In the genomic region with DNA sequence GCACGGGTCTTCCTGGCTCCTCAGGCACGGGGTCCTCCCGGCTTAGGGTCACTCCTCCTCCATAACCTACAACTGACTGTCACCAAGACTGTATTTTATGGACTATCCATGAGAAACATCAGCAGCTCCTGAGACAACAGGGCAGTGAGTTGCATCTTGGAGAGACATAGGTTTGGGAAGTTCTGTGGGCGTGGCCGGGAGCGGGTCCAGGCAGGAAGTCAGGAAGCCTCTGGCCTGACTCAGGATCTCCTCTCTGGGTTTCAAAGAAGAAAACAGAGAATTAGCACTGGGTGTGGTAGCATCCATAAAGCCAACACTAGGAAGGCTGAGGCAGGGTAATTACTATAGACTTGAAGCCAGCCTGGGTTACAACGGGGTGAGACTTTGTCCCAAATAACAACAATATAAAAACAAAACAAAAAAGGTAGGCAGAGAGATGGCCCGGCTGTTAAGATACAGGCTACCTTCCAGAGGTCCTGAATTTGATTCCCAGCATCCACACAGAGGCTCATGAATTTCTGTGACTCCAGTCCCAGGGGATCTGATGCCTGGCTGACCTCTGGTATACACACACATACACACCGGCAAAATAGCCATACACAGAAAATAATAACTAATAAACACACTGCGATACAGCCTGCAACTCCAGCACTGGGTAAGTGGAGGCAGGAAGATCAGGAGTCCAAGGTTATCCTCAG, we compare ENCODE assay signal across 7 mouse cellular contexts. TPM values are rescaled to one million over a fixed set of nuclear protein-coding genes. Genes with fewer than 3 reads are reported as not detected.
DNase-seq lines count a peak whose midpoint lies in the region; ATAC-seq and TF ChIP-seq lines count a peak whose summit lies in the region.

No protein-coding gene starts in this region.

- ATAC-seq in lung, embryonic 14.5 days (ENCODE audit: insufficient read depth), result 0 out of 2 replicates have a peak, but pooled peaks have one; percentile 10
- ATAC-seq in inflammation-experienced regulatory T-cells, adult 6 months, result no peak

- peak; percentile 88 for DNase-seq in MN1 (ENCODE audit: low spot score)
- DNase-seq in heart, postnatal 4 days, result peak; percentile 53
- peak; percentile 64 for DNase-seq in lung, embryonic 14.5 days
- DNase-seq in left cerebral cortex, adult 2 months (ENCODE audit: extremely low spot score in 1 of 2, low spot score in 2 of 2), result no peak
- no peak for DNase-seq in frontal cortex, adult 2 months (ENCODE audit: extremely low spot score in 1 of 2, low spot score in 1 of 2)

- TF ChIP-seq CTCF in lung, embryonic 14.5 days (IDR thresholded peaks at IDR 0.05; ENCODE audit: low read depth), result no peak
- TF ChIP-seq CTCF in left cerebral cortex, adult 2 months (IDR thresholded peaks at IDR 0.05), result no peak

- H3K27me3 ChIP-seq in lung, embryonic 14.5 days (ENCODE audit: insufficient read depth, low read length), result no peaks in the 10 kb centered on the region

- H3K9me3 ChIP-seq in lung, embryonic 14.5 days (ENCODE audit: low read depth, low read length), result peaks cover 3% of the 10 kb centered on the region; the same call in 1 of the 2 replicates

- H3K4me2 ChIP-seq in lung, embryonic 14.5 days, result no peak overlapping the region

- no peak overlapping the region for H3K9ac ChIP-seq in lung, embryonic 14.5 days

- no peaks in the 10 kb centered on the region for H3K36me3 ChIP-seq in lung, embryonic 14.5 days (ENCODE audit: insufficient read depth)

- intact Hi-C loops in left cerebral cortex, adult 2 months (cut with DNase I), result loop anchor here (5.0 kb wide), 1 partner anchor 73 kb away; no protein-coding TSS in a partner anchor

- peak overlapping the region; percentile 19; the same call in 1 of the 2 replicates for H3K4me3 ChIP-seq in brown adipose tissue, adult 24 weeks (ENCODE audit: insufficient read depth, low read depth, low read length)
- no peak overlapping the region for H3K4me3 ChIP-seq in lung, embryonic 14.5 days (ENCODE audit: low read depth, low read length)
- H3K4me3 ChIP-seq in left cerebral cortex, adult 2 months, result no peak overlapping the region

- WGBS in lung, embryonic 14.5 days, result 42% methylated on average over 10 of the region's 10 CpGs

- 0 out of 2 replicates have a peak, but pooled peaks cover 4% of the 10 kb centered on the region for H3K4me1 ChIP-seq in brown adipose tissue, adult 24 weeks (ENCODE audit: control insufficient read depth, insufficient read depth, insufficient read length, low read length)
- no peaks in the 10 kb centered on the region; the same call in 1 of the 2 replicates for H3K4me1 ChIP-seq in lung, embryonic 14.5 days (ENCODE audit: insufficient read depth)

- peak overlapping the region; percentile 61 for H3K27ac ChIP-seq in brown adipose tissue, adult 24 weeks (replicated peaks; ENCODE audit: low read depth, low read length)
- peak overlapping the region; percentile 26; the same call in 1 of the 2 replicates for H3K27ac ChIP-seq in lung, embryonic 14.5 days (ENCODE audit: low read depth)
- no peak overlapping the region for H3K27ac ChIP-seq in left cerebral cortex, adult 2 months

RNA-seq across cellular contexts. Expression of a gene that starts 21.5 kb away (rescaled TPM):
- polyA plus RNA-seq in brown adipose tissue, adult 24 weeks (2012; ENCODE audit: insufficient read depth, insufficient read length, missing spikeins), result 12.6 and 19.9 TPM in 2 replicates
- 100 to 1,000 TPM in 1 of 2 experiments, 10 to 100 TPM in 1; 92.4 to 108 TPM for total RNA-seq in heart, postnatal 4 days (2021)
- polyA plus RNA-seq in lung, embryonic 14.5 days (2014; fragmentation: Nextera tagmentation; extraction: Ambion mirVana), result 151 and 165 TPM in 2 replicates
- 10 to 100 TPM; 77.9 to 84.3 TPM for total RNA-seq in left cerebral cortex, adult 2 months (2021)
- 74.9 and 84.3 TPM in 2 replicates for polyA plus RNA-seq in frontal cortex, adult 2 months (2012; rRNA removed)
- polyA plus RNA-seq in inflammation-experienced regulatory T-cells, adult 6 months (2017; shearing (Covaris generic)), result 10 to 100 TPM; 46.6 to 88.2 (median 57.2) TPM

Comparison
In these comparisons a context has a peak if more than half of its experiments do, and no peak if none do; other contexts are left out.
1. DNase-seq: peak in MN1 (single experiment), heart, postnatal 4 days (single experiment) and lung, embryonic 14.5 days (single experiment); none in left cerebral cortex, adult 2 months (0 of 2) and frontal cortex, adult 2 months (0 of 2).